Mouse (Mus musculus) frontal cortex, postnatal 25 days (tissue): ENCODE results near the gene Cldn7.
"Not testable (repeated sequence)": the region's sequence is repeated elsewhere in the genome, so short reads cannot be mapped to it uniquely, and the experiment has no call there.

Experiments
- DNase-seq, 2 experiments: peaks; one replicate each; pipeline ENCODE4 v3.0.0; 2022; ENCODE audit warnings: low spot score in 2 of 2

Cldn7 gene

GRCm38 (mm10) chr11:69955618-69956017, 9.0 kb upstream of the Cldn7 start:
- DNase-seq: not testable (repeated sequence)

DNA sequence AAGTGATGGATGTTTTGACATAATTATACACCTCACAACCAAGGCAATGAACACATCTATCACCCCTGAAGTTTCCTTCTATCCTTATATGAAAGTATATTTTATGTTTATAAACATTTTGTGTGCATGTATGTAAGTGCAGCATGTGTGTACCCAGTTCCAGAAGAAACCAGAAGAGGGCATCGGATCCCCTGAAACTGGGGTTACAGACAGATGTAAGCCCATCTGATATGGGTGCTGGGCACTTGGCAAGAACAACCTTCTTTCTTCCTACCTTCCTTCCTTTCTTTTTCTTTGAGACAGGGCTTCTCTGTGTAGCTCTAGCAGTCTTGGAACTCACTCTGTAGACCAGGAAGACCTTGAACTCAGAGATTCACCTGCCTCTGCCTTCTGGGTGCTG, 8.4 kb upstream of the Cldn7 start:
- no peak for DNase-seq

DNA sequence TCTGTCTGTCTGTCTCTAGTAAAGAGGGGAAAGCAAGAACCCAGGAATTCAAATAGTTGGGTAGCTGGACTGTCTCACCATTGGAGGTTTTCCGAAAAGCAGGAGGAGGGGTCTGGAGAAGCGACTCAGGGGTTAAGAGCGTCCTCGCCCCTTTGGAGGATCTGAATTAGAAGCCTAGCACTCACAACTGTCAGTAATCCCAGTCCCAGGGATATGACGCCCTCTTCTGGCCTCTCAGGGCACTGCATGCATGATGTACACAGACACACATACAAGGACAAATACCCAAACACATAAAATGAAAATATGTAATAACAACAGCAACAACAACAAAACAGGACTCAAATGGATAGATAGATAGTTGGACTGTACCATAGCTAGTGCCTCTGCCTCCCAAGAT, 4.0 kb upstream of the Cldn7 start:
- no peak for DNase-seq

DNA sequence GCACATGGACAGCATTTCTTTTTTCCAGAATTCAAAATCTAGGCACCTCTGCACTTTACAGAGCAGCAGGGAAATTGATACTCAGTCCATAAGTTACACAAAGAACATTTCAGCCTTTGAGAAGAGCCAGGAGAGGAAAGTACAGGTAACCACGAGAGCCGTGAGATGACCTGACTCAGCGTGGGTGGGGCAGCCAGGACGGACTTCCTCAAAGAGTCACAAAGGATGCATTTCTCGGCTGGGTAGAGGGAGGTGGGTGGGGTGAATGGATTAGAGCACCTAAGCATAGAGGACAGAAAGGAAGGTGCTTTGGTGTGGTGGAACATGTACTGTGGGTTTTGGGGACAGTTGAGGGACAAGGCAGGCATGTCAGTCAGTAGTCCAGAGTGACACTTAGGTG, 2.7 kb upstream of the Cldn7 start:
- no peak for DNase-seq

DNA sequence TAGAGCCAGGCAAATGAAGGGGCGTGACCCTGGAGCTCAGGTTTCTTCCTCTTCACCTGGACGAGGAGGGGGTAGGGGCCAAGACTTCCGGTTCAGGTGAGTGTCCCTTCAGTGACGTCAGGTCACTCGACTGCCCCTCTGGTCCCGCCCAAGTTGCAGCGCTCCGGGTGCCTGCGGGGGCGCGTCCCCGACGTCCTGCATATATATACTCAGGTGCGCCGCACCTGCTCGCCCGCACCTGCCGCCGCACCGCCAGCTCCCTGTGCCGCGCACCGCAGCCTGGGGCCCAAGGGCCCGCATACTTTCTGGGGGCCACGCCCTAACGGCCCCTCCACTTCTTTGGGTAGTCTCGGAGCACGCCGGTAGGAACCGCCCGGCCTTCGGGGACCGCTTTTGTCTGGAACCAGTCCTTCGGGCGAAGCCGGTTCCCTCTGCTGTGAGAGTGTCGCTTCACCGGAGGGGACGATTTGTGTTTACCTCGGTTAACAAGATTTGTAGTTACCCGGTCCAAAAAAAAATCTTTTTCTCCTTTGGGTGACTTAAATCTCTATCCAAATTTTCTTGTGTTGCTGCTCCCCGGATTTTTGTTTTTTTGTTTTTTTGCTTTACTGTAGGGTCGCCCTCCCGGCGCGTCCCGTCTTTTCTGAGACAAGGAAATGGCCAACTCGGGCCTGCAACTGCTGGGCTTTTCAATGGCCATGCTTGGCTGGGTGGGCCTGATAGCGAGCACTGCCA, 859 bp downstream of the Cldn7 start:
- DNase-seq: no peak

GRCm38 (mm10) chr11:69966006-69966859, 1.7 kb downstream of the Cldn7 start:
- DNase-seq: no peak

DNA sequence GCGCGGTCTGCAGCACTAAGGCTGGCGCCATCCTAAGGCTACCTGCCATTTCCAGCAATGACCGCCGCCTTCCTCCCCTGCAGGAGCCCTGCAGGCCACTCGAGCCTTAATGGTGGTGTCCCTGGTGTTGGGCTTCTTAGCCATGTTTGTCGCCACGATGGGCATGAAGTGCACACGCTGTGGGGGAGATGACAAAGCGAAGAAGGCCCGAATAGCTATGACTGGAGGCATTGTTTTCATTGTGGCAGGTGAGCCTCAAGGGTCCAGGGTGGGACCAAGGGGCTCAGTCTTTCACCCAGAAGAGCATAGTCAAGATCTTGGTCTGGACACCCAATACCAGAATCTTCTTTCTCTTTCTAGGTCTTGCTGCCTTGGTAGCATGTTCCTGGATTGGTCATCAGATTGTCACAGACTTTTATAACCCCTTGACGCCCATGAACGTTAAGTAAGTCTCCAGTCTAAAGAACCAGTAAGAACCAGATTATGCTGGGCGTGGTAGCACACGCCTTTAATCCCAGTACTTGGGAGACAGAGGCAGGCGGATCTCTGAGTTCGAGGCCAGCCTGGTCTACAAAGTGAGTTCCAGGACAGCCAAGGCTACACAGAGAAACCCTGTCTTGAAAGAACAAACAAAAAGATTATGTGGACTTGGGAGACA, 2.4 kb downstream of the Cldn7 start:
- DNase-seq: no peak

GRCm38 (mm10) chr11:69968793-69969192, 4.2 kb downstream of the Cldn7 start:
- DNase-seq: no peak

DNA sequence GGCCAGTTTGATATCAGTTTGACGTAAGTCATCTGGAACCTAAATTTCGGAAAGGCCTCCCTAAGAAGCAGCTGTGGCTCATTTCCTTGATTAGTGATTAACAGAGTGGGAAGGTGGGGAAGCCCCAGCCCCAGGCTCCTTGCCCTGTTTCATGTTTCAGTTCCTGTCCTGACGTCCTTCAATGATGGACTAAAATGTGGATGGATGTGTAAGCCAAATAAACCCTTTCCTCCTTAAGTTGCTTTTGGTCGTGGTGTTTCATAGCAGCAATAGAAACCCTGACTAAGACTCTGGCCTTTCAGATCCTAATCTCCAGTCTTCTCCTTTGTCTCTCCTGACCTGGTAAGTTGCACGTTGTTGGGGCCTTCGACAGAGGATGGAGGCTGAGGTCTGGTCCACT, 5.6 kb downstream of the Cldn7 start:
- no peak for DNase-seq

GRCm38 (mm10) chr11:69970775-69971174, 6.2 kb downstream of the Cldn7 start:
- no peak for DNase-seq

GRCm38 (mm10) chr11:69974907-69975306, 10.3 kb downstream of the Cldn7 start:
- DNase-seq: no peak

- no peak for DNase-seq
Measured at GRCm38 (mm10) chr11:69976271-69976670, 11.7 kb downstream of the Cldn7 start.

GRCm38 (mm10) chr11:69979827-69980195, 15.2 kb downstream of the Cldn7 start:
- DNase-seq: no peak

DNA sequence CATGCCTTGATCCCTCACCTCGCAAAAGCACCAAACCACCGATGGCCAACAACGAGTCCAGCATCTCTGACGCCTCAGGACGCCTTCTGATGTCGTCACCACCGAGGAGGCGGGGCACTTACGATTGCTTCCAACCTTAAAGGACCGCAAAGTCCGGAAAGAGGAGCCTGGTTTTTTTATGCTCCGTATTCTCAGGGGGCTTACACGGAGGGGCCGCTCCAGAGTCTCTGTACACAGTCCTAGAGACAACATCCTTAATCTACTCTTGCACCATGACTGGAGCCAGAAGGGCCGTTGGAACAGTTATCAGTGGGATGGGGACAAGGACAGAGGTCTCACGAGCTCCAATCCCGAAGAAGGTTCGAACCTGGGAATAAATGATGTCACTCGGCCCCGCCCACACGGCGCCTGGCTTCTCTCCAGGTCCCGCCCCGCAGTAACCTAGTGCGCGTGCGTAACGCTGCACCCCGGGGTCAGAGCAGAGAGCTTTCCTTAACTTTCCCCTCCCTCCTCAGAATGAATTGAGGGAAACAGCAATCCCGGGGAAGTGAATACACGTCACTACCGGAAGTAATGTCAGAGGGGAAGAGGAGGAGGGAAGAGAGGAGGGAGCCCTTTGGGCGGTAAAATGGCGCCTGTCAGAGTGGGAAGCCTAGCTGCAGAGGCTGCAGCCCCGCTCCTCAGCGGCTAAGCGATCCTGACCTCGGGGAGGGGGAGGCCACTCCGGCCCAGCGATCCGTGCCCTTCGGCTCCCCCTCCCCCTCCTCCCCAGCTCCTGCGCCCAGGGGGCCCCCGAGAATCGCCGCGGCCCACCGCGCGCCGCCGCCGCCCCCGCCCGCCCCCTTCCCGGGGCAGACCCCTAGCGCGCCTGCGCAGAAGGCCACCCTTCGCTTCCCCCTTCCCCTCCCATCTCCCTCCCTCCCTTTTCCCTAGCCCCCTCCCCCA, 15.9 kb downstream of the Cldn7 start:
- peak; percentile 99 to 100 for DNase-seq

DNA sequence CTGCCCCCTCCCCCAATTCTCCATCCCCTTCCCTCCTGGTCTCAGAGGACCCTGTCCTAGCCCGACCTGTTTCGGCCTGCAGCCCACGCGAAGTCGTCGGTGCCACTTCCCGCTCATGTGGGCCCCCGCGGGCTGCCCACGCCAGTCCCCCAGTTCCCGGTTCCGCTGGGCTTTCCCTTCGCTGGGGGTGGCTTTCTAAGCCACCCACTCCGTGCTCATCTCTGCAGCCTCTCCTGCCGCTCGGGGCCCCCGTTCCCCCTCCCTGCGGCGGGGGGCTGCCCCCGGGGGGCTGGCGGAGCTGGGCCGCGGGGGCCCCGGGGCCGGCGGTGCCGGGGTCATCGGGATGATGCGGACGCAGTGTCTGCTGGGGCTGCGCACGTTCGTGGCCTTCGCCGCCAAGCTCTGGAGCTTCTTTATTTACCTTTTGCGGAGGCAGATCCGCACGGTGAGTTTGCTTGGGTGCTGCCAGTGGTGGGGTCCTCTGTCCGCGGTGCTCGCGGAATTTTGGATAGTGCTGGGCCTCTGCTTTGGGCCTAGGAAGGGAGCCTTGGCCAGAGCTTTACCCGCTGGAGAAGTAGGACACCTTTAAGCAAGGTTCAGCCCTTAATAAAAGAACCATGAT, 16.7 kb downstream of the Cldn7 start, which contains the start of gene Ctdnep1:
Gene Ctdnep1 (plus strand): TSS at position 16 of the 622 bp plus-strand sequence.
- DNase-seq: no peak

GRCm38 (mm10) chr11:69982225-69982624, 17.6 kb downstream of the Cldn7 start, which contains the start of gene Elp5:
TSS of gene Elp5 (minus strand) at chr11:69982517.
- no peak for DNase-seq

DNA sequence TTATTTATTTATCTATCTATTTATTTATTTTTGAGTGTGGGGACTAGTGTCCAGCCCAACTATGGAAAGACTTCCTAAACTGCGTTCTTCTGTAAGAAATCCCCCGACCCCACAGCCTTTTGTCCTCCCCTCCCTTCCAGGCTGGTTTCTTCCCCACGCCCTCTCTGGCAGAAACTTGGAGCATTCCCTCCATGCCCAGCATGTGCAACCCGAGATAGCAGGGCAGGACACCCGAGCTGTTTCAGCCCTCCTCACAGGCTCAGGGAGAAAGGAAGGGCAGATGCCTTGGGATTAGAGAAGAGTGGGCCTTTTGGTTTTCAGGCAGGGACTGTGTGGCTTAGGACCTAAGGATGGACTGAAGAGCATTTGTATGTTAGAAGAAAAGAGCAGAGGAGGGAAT, 18.3 kb downstream of the Cldn7 start:
- DNase-seq: no peak

- no peak for DNase-seq
Measured at GRCm38 (mm10) chr11:69983377-69983776, 18.8 kb downstream of the Cldn7 start.

DNA sequence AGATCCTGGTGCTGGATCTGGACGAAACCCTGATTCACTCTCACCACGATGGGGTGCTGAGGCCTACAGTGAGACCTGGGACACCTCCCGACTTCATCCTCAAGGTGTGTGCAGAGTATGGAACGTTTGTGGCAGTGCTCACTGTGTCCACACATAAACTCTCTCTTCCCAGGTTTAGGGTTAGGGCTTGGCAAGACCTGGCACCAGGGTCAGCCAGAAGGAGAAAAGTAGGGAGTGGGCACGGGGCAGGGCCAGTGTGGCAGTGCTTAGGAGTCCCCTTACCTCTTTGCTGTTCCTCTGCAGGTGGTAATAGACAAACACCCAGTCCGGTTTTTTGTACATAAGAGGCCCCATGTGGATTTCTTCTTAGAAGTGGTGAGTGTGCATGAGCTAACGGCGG, 19.9 kb downstream of the Cldn7 start:
- no peak for DNase-seq

GRCm38 (mm10) chr11:69989949-69990348, 25.4 kb downstream of the Cldn7 start:
- no peak for DNase-seq
